Mouse (Mus musculus) intestine, postnatal 0 days (tissue): ENCODE results near the gene Sema4d. TPM values are rescaled to one million over a fixed set of nuclear protein-coding genes. Genes with fewer than 3 reads are reported as not detected.
A peak's percentile ranks its signal among the peaks of the same experiment; 100 is the strongest.

Source experiments
- ATAC-seq: fragments of 200-750 bp; cut with Nextera tagmentation; 2 replicates; pipeline ENCODE4 v1.8.0; 2017; ENCODE audit warnings: mild to moderate bottlenecking, moderate TSS enrichment, moderate library complexity
- H3K27ac ChIP-seq: fragments of 300-500 bp; sonication (generic); 2 replicates; pipeline ENCODE4 v1.5.1; 2014; ENCODE audit warnings: mild to moderate bottlenecking, low read depth, low read length, moderate library complexity
- H3K27me3 ChIP-seq: fragments of 300-500 bp; sonication (generic); replicated peaks from 2 replicates; pipeline ENCODE4 v1.6.1; 2014; ENCODE audit warnings: low read length, mixed read lengths; ENCODE audit not compliant: control insufficient read depth, insufficient read depth
- H3K36me3 ChIP-seq: fragments of 300-500 bp; sonication (generic); 2 replicates; pipeline ENCODE4 v1.6.1; 2014; ENCODE audit warnings: mild to moderate bottlenecking, moderate library complexity; ENCODE audit not compliant: control insufficient read depth, insufficient read depth
- H3K4me1 ChIP-seq: fragments of 300-500 bp; sonication (generic); replicated peaks from 2 replicates; pipeline ENCODE4 v1.6.1; 2014; ENCODE audit warnings: antibody characterized with exemption, low read length, mixed read lengths; ENCODE audit not compliant: control insufficient read depth, insufficient read depth
- H3K4me2 ChIP-seq: fragments of 300-500 bp; sonication (generic); replicated peaks from 2 replicates; pipeline ENCODE4 v1.6.1; 2014; ENCODE audit warnings: low read depth, mild to moderate bottlenecking, moderate library complexity
- H3K4me3 ChIP-seq: fragments of 300-500 bp; sonication (generic); 2 replicates; pipeline ENCODE4 v1.5.1; 2014; ENCODE audit warnings: low read depth, low read length
- H3K9ac ChIP-seq: fragments of 300-500 bp; sonication (generic); 2 replicates; pipeline ENCODE4 v1.6.1; 2014; ENCODE audit warnings: mild to moderate bottlenecking, low read depth, low read length
- H3K9me3 ChIP-seq: fragments of 300-500 bp; sonication (generic); 2 replicates; pipeline ENCODE4 v1.6.1; 2016; ENCODE audit warnings: mixed run types; ENCODE audit not compliant: control insufficient read depth
- CTCF ChIP-seq: sonication (generic); IDR thresholded peaks from 2 replicates; pipeline ENCODE4 v1.5.1; 2016; ENCODE audit warnings: low read depth, mild to moderate bottlenecking, control low read depth, antibody characterized with exemption, moderate library complexity
- WGBS: fragments of 180-500 bp; shearing (Covaris S2); extraction: QIAGEN DNeasy Blood & Tissue Kit; methylation state at CpG from one replicate; pipeline ENCODE4 v1.1.7; 2014; 5-methylcytosine and 5-hydroxymethylcytosine counted together
- polyA plus RNA-seq: library from polyadenylated mRNA; unstranded; fragments of >200 nt; fragmentation: Nextera tagmentation; extraction: Ambion mirVana; gene quantifications from 2 replicates; pipeline ENCODE4 v1.2.1, GENCODE M21; 2015

The Sema4d gene
- polyA plus RNA-seq, 1 experiment from 2014 or later: 3.4 TPM

DNA sequence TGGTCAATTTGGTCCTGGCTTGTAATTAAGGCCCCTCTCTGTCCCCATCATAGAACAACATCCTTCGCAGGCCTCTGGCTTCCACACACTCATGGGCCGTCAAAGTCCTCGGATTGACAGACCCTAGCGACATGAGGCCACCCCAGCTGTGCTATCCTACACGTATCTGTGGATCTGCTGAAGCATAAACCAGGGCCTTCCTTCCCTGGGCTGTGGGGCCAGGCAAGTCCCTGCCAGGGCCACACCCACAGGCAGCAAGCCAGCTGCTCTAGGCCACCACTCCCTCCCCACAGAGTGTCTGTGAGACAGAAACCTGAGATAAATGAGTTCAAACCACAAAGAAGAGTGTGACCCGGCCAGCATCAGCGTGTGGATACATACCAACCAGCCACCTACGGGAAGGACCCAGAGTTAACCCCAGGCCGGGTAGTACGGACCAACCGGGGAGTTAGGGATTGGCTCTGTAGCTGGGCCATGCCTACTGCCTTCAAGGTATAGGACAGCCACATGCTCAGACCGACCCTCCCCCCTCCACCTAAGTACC, 45.5 kb downstream of the Sema4d start:
- Histone ChIP-seq H3K27ac (no peak overlapping the region), H3K4me1 (peaks cover 5% of the 10 kb centered on the region; the same call in 1 of the 2 replicates), H3K27me3 (no peaks in the 10 kb centered on the region), H3K36me3 (no peaks in the 10 kb centered on the region), H3K9ac (no peak overlapping the region), H3K4me2 (no peak overlapping the region), H3K4me3 (no peak overlapping the region), H3K9me3 (no peaks in the 10 kb centered on the region)
- 50% methylated on average over 12 of the region's 12 CpGs for WGBS
- ATAC-seq: peak; percentile 63
- TF ChIP-seq CTCF: no peak

DNA sequence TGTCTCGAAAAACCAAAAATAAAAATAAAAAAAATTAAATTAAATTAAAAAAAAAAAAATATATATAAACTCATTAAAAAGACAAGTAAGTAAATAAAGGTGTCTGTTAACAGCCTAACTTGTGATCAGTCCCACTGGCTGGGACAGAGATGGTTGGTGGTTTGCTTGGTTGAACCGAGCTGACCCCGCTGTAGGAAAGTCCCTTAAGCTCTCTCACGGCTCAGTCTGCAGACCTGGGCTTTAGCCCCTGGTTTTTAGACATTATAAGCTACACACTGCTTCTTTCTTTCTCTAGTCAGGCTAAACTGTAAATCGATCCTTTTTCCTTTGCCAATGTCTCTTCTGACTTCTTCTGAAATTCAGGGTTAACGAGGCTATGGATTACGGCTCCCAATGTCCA, 46.5 kb downstream of the Sema4d start:
- Histone ChIP-seq H3K9ac (no peak overlapping the region), H3K27ac (no peak overlapping the region), H3K9me3 (no peaks in the 10 kb centered on the region), H3K4me1 (peaks cover 5% of the 10 kb centered on the region; the same call in 1 of the 2 replicates), H3K36me3 (no peaks in the 10 kb centered on the region), H3K27me3 (no peaks in the 10 kb centered on the region), H3K4me3 (no peak overlapping the region), H3K4me2 (no peak overlapping the region)
- TF ChIP-seq CTCF: no peak
- ATAC-seq: no peak
- WGBS: 96% methylated on average over 7 of the region's 7 CpGs

DNA sequence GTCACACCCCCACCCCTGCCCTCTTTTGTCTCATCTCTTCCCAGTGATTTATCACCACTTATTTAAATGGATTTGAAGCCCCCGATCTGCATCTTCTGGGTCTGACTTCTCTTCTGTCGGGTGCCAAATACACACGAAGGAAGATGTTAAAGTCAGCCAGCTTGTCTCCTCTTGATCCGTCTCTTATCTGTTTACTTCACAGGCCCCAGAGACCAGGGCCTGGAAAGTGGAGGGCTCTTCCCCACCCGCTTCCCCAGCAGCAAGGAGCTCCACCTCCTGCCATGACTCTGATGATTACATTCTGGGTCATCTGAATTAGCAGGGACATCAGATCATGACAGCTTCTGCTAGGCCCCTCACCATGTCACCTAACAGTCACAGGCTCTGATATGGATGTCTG, 47.7 kb downstream of the Sema4d start:
- no peak for TF ChIP-seq CTCF
- Histone ChIP-seq H3K9me3 (no peaks in the 10 kb centered on the region), H3K4me2 (no peak overlapping the region), H3K9ac (no peak overlapping the region), H3K4me3 (no peak overlapping the region), H3K4me1 (peaks cover 5% of the 10 kb centered on the region; the same call in 1 of the 2 replicates), H3K36me3 (no peaks in the 10 kb centered on the region), H3K27me3 (no peaks in the 10 kb centered on the region), H3K27ac (no peak overlapping the region)
- 39% methylated on average over 5 of the region's 5 CpGs for WGBS
- ATAC-seq: no peak

DNA sequence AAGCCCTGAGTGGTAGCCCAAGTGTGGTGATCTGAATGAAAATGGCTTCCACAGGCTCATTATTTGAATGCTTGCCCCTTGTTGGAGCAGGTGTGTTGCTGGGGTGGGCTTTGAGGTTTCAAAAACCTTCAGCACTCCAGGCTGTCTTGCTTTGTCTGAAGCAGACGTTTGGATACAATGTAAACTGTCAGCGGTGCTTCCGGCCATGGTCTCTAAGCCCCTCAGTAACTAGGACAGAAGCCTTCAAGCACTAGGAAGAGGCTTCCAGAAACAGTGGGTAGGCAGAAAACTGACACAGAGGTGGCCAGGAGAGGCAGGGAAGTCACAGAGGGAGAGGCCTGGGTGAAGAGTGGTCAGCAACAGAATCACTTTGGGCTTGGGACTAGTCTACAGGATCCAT, 49.7 kb downstream of the Sema4d start:
- Histone ChIP-seq H3K9me3 (no peaks in the 10 kb centered on the region), H3K27me3 (no peaks in the 10 kb centered on the region), H3K4me1 (peaks cover 5% of the 10 kb centered on the region; the same call in 1 of the 2 replicates), H3K36me3 (no peaks in the 10 kb centered on the region), H3K9ac (no peak overlapping the region), H3K4me3 (no peak overlapping the region), H3K27ac (no peak overlapping the region), H3K4me2 (no peak overlapping the region)
- no peak for ATAC-seq
- TF ChIP-seq CTCF: no peak
- WGBS: 71% methylated on average over 3 of the region's 3 CpGs

DNA sequence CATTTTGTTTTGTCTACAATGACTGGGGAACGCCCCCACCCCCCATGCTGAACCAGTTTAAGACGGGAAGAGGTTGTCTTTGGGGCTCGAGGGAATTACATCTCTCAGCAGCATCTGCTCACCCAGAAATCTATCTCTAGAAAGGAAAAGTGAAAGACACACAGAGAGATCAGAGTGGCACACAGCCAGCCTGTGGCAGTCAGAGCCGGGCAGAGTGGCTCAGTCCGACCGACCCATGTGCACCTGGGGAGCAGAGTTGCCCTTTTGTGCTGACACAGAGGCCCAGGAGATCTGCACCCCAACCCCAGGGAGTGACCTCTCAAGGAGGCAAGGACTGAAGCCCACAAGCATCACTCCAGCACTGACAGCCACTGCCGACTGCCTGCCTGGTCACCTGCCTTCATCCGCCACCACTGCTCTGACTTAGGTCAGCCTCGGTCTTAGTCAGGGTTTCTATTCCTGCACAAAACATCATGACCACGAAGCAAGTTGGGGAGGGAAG, 50.9 kb downstream of the Sema4d start:
- Histone ChIP-seq H3K36me3 (no peaks in the 10 kb centered on the region), H3K9me3 (no peaks in the 10 kb centered on the region), H3K4me3 (no peak overlapping the region), H3K4me1 (no peaks in the 10 kb centered on the region; the same call in 1 of the 2 replicates), H3K9ac (no peak overlapping the region), H3K27ac (no peak overlapping the region), H3K4me2 (no peak overlapping the region), H3K27me3 (no peaks in the 10 kb centered on the region)
- WGBS: 83% methylated on average over 10 of the region's 10 CpGs
- TF ChIP-seq CTCF: no peak
- no peak for ATAC-seq

DNA sequence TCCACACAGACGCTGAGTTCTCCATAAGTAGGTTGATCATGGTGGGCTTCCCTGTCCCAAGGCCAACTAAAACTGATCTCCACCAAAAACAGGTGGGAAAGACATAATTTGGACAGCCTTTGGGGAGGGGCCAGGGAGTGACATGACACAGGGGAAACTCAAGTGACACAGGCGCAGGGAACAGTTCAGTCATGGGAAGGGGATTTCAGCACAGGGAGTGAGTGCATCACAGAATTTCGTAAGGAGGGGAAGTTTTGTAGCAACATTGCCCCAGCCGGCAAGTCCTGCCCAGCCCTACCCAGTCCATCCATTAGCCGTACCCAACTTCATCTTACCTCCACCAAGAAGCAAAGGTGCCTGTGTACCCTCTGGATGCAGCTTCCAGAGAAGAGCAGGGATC, 52.8 kb downstream of the Sema4d start:
- H3K9me3 ChIP-seq: no peaks in the 10 kb centered on the region
- H3K4me3 ChIP-seq: no peak overlapping the region
- TF ChIP-seq CTCF: no peak
- H3K27me3 ChIP-seq: no peaks in the 10 kb centered on the region
- H3K36me3 ChIP-seq: no peaks in the 10 kb centered on the region
- no peaks in the 10 kb centered on the region for H3K4me1 ChIP-seq
- no peak overlapping the region for H3K4me2 ChIP-seq
- 88% methylated on average over 5 of the region's 5 CpGs for WGBS
- ATAC-seq: no peak
- H3K9ac ChIP-seq: no peak overlapping the region
- H3K27ac ChIP-seq: no peak overlapping the region
